Mouse (Mus musculus) heart, postnatal 10 days (tissue): ENCODE results near the gene Mad1l1. TPM values are rescaled to one million over a fixed set of nuclear protein-coding genes. Genes with fewer than 3 reads are reported as not detected.
A peak's percentile ranks its signal among the peaks of the same experiment; 100 is the strongest.

ENCODE experiments used
- DNase-seq, 2 experiments: peaks; one replicate each; pipeline ENCODE4 v3.0.0; 2021
- intact Hi-C: fragments of 180-260 bp; cut with DNase I; formaldehyde crosslinking; loops from one replicate; pipeline ENCODE4 v1.15.1; 2025
- total RNA-seq, 2 experiments: library from RNA; stranded (reverse); gene quantifications; 2 replicates each; pipeline ENCODE4 v1.2.3; 2021

The Mad1l1 gene
- total RNA-seq, 2 experiments from 2014 or later, result 16.5 to 21.2 TPM

DNA sequence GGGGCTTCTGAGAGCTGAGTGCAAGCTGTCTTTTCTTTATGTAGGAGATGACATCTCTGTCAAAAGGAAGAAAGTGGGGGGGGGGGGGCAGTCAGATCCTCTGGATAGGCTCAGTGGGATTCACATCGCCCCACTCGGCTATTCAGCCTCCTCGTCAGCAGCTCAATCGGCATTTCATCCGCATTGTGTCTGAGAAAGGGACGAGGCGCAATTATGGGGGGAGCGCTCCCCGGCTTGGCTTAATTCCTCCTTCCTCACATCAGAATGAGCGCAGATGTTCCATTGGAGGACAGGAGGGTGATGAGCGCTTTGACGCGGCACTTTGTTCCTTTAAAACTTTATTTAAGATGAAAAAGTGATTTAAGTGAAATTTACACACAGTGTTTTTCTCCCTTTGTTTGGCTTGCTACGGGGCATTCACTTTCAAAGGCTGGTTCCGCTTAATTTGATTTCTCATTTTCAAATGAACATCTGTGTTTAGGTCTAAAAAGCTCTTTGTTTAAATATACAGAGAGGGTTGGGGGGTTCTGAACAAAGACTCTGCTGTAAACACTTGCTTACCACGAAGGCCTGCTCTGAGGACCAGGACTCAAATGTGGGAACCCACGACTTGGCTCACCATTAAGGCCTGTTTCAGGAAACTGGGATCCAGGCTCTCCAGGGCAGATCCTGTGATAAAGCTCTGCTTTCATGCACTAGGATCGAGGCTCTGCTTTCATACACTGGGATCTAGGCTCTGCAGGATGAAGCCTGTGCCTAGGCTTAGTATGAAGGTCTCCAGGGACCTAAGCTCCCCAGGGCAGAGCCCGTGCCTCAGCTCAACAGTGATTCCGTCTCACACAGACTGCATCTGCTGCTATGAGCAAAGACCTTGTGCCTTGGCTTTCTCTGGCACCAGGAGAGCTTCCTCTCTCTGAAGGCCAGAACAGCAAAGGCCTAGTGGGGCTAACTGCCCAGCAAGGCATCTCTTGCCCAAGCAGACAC is 98.0 kb downstream of the Mad1l1 start:
- intact Hi-C loops, result no loop called here
- DNase-seq, result no peak

DNA sequence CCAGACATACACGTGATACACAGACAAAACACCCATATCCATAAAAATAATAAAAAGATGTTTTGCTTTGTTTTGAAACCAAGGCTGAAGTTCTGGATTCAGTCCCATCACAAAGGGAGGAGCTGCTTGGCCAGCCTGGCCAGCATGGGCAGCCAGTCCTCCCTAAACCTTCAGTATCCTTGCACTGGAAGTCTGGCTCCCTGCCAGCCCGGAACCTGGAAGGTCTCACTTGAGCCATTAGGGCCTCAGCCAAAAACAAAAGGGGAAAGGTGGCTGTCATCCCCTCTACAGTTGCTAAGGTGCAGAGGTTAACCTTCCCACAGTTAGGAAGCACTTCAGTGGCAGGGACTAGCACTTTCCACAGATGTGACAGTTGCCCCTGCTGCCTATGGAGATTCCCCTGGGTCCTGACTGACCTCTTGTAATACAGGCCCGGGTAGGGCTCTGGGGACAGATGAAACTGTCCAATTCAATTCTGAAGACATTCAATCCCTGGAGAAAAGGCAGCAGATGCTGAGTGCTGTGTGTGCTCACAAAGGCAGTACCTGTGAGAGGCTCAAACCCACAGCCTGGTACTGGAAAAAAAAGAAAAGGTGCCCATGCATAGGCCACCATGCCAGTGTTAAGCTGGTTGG is 100.2 kb downstream of the Mad1l1 start:
- intact Hi-C loops, result no loop called here
- peak; percentile 38 to 47 for DNase-seq

DNA sequence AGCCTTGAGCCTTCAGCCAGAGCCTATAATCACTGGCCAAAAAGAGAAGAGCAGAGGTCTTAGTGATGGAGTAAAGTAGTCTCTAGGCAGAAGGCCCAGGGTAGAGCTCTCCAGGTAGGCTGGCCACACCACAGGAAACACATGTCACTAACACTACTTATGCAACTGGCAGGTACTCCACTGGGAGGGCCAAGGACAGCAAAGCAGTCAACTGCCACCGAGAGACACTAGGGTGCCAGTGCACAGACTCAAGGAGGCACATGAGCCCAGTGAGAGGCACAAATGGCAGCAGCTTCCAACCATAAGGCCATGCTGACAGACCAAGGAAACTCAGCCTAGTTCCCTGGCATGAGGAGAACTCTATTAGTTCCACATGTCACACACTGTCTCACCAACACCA is 102.1 kb downstream of the Mad1l1 start:
- no peak for DNase-seq
- intact Hi-C loops, result no loop called here

GRCm38 (mm10) chr5:140217900-140218299 is 103.5 kb downstream of the Mad1l1 start:
- DNase-seq, result peak; percentile 50 to 67
- intact Hi-C loops, result no loop called here

DNA sequence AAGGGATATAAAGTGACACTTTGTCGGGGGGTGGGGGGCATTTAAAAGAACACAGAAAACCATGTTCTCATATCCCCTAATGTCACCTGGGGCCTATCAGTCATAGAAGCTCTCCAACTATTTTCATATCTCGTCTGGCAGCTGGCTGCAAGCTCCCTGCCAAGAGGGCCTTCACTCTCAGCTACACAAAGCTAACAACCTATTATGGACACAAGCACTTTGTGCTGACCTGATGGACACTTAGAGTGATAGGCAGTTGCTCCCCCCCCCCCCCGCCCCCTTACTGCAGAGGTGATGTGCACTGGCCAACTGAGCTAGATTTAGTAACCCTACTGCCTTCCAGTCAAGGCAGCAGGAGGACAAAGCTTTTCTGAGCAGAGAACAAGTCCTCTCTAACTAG is 104.3 kb downstream of the Mad1l1 start:
- intact Hi-C loops, result no loop called here
- DNase-seq, result peak; percentile 62 to 78

DNA sequence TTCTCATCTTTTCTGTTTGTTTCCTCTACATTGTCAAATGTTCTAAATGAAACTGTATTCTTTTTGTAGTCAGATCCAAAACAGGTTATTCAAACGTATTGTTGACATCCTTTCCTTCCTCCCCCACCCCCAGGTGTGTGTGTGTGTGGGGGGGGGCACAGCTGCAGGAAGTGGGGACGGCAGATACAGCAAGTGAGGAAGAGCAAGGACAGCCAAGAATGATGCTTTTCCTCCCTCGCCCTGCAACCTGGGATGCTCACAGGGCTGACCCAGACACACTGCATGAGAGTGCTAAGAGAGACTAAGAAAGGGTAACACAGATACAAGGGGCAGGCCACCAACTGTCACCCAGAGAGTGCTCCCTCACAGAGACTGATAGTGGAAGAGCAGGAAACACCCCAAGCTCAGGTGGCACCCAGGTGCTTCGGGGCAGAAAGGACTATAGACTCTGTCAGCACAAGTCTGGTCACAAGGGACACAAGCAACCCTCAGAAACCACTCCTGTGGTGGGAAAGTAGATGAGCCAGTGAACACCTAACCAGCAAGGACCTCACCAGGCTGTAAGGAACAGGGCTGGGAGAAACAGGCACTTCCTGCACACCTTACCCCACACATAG is 105.8 kb downstream of the Mad1l1 start:
- no peak for DNase-seq
- intact Hi-C loops, result no loop called here

GRCm38 (mm10) chr5:140213001-140213400 is 108.4 kb downstream of the Mad1l1 start:
- intact Hi-C loops, result no loop called here
- DNase-seq, result peak; percentile 34 to 47

DNA sequence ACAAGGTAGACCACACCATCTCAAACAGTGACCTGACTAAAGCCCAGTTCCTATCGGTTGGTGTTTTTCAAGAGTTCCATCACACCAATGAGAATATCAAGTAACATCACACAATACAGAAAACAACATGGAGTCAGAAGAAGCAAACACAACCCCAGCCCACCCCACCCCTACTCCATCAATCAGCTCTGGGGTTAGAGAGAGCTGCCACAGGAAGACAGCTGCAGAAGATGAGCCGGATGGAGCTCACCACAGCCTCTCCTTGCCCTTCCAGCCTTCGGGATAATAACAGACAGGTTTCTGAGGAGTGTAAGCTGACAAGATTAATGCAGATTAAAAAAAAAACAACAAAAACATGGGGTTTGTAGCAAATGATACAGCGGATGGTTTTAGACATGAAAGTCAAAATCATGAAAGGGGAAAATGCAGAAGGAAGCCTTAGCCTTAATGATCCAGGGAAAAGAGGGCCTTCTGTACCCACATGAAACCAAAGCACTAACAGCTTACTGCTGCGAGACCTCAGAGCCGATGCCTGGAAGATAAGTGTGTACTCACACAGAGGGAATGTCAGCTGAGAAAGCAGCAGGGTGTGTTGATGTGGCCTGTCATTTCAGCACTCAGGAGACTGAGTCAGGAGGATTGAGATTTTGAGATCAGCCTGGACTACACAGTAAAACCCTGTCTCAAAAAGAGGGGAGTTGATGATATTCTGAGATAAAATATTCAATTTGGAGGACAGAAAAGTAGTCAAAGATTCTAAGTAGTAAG is 110.8 kb downstream of the Mad1l1 start:
- intact Hi-C loops, result no loop called here
- no peak for DNase-seq

- DNase-seq, result peak; percentile 80 to 82
- intact Hi-C loops, result no loop called here
Measured at GRCm38 (mm10) chr5:140208743-140209409, 112.5 kb downstream of the Mad1l1 start.

DNA sequence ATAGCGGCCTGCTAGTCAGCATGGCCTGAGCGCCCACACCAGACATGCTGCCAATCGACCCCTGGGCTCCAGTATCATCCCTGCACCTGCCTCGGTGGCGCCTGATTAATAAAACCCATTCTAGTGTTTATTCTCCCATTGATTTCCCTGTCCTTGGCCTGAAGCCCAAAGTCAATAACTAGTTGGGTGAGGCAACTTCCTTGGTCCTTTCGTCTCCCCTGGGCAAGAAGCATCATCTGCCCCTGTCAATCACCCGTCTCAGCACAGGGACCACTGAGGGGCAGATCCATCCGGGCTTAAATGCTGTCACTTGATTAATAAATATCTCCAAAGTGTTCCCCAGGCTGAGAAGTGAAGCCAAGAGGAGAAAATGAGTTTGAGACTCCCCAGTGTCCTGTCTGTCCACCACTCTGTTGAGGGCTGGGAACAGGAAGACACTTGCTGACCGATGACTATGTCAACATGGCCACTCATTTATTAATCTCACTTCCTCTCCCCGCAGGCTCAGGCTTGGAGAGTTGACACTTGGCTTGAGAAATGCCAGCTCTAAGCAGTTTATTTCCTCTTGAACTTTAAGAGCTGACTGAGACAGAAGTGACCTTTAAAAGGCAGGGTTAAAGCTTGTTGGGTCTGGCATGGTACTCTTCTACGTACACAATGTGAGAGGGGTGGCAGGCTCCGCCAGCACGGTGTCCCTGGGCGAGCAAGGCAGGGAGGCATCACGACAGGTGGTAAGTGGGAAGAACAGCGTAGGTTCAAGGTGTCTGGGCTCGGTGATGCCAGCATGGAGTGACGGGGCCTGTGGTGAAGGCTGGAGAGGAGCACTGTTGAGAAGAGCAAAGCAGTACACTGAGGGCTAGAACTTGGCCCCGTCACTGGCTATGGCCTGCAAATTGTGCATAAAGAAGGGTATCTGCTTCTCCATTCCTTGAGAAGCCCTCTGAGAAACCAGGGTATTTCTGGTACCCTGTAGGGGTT is 114.3 kb downstream of the Mad1l1 start:
- intact Hi-C loops, result no loop called here

DNA sequence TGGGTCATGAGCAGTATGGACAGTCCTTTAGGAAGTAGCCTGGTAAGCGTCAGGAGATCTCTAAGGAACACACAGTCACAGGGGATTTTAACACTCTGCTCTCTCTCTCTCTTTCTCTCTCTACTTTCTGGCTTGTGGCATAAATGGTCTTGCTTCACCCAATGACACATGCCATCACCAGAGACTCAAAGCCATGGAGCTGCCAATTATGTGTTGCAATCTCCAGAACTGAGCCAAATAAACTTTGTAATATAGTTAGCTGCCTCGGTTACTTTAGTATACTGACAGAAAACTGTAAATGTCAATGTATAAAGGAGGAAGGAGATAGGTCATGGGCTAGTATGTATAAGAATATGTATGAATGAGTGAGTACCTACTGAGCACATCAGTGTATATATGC is 115.4 kb downstream of the Mad1l1 start:
- intact Hi-C loops, result no loop called here
- no peak for DNase-seq

More for the DNA sequence above, 114.3 kb downstream of the Mad1l1 start:
- peak; percentile 35 to 39 for DNase-seq

DNA sequence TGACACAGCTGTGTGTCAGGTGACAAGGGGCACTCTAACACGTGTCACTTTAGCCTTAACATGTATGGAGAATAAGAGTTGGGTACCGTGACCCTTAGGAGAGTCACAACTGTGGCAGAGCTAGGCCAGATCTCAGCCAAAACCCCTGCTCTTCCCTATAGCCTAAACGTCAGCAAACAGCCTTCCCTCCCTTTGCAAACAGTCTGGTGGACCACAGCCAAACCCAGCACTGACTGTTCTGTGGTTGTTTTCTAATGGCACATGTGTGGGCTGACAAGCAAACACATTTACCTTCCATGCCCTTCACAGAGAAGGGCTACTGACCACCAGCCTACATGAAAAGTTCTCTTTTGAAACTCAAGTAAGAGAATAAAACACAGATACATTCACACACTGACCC is 116.9 kb downstream of the Mad1l1 start:
- no peak for DNase-seq
- intact Hi-C loops, result no loop called here

- intact Hi-C loops, result no loop called here
- no peak for DNase-seq
Measured at GRCm38 (mm10) chr5:140204037-140204436, 117.3 kb downstream of the Mad1l1 start.

DNA sequence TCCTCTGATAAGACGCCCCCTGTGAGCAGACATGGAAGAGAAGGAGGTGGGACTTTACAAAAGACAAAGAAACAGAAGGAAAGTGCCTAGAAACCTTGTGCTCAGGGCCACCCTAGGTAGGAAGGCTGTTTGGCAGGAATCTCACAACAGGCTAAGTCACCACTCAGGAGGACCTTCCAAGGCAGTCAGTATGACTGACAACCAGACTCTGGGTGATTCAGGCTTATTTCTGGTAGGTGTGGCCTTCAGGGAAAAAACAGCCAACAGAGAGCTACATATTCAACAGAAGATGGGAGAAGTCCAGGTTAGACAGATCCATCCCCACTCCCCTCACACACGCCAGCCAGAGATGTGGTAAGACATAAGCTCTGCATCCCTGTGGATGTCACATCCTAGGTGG is 118.9 kb downstream of the Mad1l1 start:
- intact Hi-C loops, result no loop called here
- DNase-seq, result no peak

- no peak for DNase-seq
- intact Hi-C loops, result no loop called here
Measured at GRCm38 (mm10) chr5:140201566-140201965, 119.8 kb downstream of the Mad1l1 start.

- intact Hi-C loops, result no loop called here
- DNase-seq, result no peak
Measured at GRCm38 (mm10) chr5:140201109-140201508, 120.2 kb downstream of the Mad1l1 start.

GRCm38 (mm10) chr5:140197705-140198104 is 123.6 kb downstream of the Mad1l1 start:
- peak; percentile 84 to 90 for DNase-seq
- intact Hi-C loops, result loop anchor here (1.0 kb wide), 1 partner anchor 95 kb away; no protein-coding TSS in a partner anchor

DNA sequence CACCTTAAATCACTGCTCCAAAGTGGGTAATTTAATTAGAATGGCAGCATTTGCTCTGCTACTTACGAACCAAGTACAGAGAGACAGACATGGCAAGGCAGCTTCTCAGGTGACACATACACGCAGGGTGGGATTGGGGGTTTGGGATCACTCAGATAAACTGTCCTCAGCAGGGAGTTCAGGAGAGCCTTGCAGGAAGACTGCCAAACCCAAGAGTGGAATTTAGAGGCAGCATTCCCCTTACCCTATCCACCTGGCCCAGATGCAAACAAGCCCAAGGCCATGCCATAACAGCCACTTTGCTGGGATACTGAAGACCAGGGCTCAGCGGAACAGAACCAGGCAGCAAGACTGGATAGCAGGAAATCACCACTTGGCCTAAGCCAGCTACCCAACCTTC is 124.9 kb downstream of the Mad1l1 start:
- intact Hi-C loops, result no loop called here

DNA sequence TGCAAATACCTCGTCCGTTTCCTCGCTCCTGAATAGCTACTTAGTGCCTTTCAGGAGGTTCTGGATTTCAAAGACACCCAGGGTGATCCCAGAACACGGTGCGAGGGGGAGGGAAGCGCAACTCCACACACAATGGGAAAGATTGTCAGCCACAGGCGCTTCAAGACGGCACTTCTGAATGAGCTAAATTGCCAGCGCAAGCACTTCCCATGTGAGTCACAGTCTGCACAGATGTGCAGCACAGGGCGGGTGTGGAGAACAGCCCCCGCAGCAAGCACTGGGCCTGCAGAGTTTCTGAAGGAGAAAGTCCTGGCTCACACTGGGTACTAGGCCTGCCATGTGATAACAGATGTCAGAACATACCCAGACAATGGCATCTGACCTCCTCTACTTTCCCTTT is 127.2 kb downstream of the Mad1l1 start:
- intact Hi-C loops, result no loop called here

More for the DNA sequence above, 124.9 kb downstream of the Mad1l1 start:
- DNase-seq, result no peak

More for the DNA sequence above, 127.2 kb downstream of the Mad1l1 start:
- DNase-seq, result peak; percentile 41 to 42
